Mouse (Mus musculus): ENCODE results near the gene Zfp764. TPM values are rescaled to one million over a fixed set of nuclear protein-coding genes. Genes with fewer than 3 reads are reported as not detected.
"Not testable (repeated sequence)": the region's sequence is repeated elsewhere in the genome, so short reads cannot be mapped to it uniquely, and the experiment has no call there.

Zfp764 gene
- polyA plus RNA-seq, 1 experiment from 2014 or later, result 8.3 TPM

DNA sequence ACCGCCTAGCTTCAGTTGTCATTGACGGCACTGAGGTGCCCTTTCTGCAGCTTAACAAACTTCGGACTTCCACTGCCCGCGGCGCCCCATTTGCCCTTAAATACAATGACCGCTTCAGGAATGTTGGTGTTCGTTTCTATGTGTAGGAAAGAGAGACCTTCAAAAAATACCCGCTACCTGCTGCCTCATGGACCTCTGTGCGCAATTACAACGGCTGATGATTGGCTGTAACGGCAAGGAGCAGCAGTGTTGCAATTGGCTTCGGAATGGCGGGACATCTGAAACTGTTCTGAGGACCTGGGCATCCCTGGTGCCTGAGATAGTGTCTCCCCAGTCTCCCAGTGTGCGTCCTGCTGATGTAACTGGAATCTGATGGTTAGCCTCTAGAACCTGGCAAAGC, 15.6 kb upstream of the Zfp764 start:
- Histone ChIP-seq H3K4me2 (peak overlapping the region; percentile 95), H3K4me3 (replicated peaks) (peak overlapping the region; percentile 88), H3K4me1 (replicated peaks) (peaks cover 14% of the 10 kb centered on the region), H3K9ac (replicated peaks) (0 out of 2 replicates have a peak overlapping the region, but pooled peaks have one; percentile 83), H3K27me3 (peaks cover 22% of the 10 kb centered on the region), H3K9me3 (no peaks in the 10 kb centered on the region), H3K36me3 (peaks cover 22% of the 10 kb centered on the region), H3K27ac (peak overlapping the region; percentile 77)
- 3% methylated on average over 15 of the region's 15 CpGs for WGBS
- 0 out of 2 replicates have a peak, but pooled peaks have one; percentile 66 for ATAC-seq (ENCODE audit: insufficient number of reproducible peaks, insufficient read depth, low FRiP score, low TSS enrichment, low read depth)

DNA sequence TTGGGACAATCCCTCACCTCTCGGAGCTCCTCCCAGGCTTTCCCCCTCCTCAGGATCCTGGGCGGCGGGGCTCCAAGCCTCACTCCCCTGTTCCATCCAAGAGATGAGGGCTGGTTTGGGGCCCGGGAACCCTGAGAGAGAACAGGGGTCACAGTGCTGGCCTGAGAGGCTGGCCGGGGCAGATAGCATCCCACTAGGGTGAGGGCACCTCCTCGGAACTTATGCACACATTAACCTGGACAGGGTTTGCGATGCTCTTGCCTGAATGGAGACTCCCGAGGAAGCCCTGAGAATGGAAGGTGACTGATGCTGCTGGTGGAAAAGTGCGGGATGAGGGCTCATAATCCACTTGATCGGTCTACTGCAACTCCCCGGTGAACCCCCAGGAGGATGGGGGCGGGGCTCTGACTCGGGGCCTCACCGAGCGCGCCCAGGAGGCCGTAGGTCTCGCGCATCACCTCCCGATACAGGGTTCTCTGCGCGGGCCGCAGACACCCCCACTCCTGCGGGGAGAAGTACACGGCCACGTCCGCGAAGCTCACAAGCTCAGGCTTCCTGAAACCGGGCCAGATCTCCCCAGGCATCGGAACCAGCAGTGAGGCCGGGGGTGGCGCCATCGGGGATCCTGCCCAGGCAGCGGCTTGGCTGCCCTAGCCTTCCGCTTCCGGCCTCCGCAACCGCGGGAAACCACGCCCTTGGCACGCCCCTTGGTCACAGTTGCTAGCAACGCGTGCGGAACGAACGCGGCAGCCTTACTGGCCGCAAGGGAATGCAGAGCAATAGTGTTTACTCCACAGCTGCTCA, 15.0 kb upstream of the Zfp764 start, which contains the start of gene Zfp688:
Gene Zfp688 (minus strand): TSS at position 681 of the 804 bp plus-strand sequence.
- ATAC-seq (ENCODE audit: insufficient number of reproducible peaks, insufficient read depth, low FRiP score, low TSS enrichment, low read depth), result peak; percentile 88
- Histone ChIP-seq H3K4me2 (peak within 1 kb of the TSS; percentile 95), H3K27ac (peak within 1 kb of the TSS; percentile 77), H3K36me3 (peaks cover 23% of the 10 kb centered on the region), H3K9me3 (no peaks in the 10 kb centered on the region), H3K4me1 (replicated peaks) (peaks cover 14% of the 10 kb centered on the region), H3K4me3 (replicated peaks) (peak within 1 kb of the TSS; percentile 88), H3K9ac (replicated peaks) (peak within 1 kb of the TSS; percentile 83), H3K27me3 (peaks cover 22% of the 10 kb centered on the region)
- WGBS, result 2% methylated on average over 48 of the region's 48 CpGs

DNA sequence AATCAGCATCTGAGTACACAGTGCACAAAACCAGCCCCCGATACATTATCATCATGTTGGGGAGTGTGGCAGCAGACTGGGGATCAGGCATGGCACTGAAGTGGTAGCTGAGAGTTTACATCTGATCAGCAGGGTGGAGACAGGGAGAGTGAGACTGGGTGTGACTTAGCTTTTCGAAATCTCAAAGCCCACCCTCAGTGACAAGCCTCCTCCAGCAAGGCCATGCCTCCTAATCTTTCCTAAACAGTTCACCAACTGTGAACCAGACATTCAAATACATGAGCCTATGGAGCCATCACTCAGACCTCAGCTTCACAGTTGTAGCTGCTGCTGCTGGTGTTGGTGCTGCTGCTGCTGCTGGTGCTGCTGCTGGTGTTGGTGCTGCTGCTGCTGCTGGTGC, 4.8 kb upstream of the Zfp764 start:
- Histone ChIP-seq H3K4me2 (no peak overlapping the region), H3K27me3 (no peaks in the 10 kb centered on the region), H3K27ac (no peak overlapping the region), H3K4me3 (replicated peaks) (no peak overlapping the region), H3K4me1 (replicated peaks) (peaks cover 2% of the 10 kb centered on the region; the same call in 1 of the 2 replicates), H3K9ac (replicated peaks) (no peak overlapping the region), H3K36me3 (peaks cover 3% of the 10 kb centered on the region; the same call in 1 of the 2 replicates), H3K9me3 (no peaks in the 10 kb centered on the region)
- no peak for ATAC-seq (ENCODE audit: insufficient number of reproducible peaks, insufficient read depth, low FRiP score, low TSS enrichment, low read depth)
- 86% methylated on average over 2 of the region's 2 CpGs for WGBS

DNA sequence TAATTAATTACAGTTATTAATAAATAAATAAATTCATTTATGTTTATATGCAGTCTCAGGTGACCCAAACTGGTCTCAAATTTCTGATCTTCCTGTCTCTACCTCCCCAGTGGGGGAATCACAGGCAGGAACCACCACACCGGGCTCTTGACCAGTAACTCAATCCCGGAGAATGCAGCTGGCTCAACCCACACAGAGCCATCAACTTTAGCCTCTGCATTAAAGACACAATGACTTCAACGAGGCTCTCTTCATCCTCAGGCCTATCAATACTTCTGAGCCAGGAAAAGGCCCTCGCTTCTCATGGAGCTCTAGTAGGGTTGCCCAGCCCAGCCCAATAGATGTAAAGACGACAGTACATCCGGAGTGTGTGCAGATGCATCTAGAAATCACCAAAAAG, 2.5 kb downstream of the Zfp764 start:
- H3K4me2 ChIP-seq; H3K27ac ChIP-seq; H3K9ac ChIP-seq (replicated peaks); H3K4me3 ChIP-seq (replicated peaks); H3K27me3 ChIP-seq; H3K9me3 ChIP-seq; H3K4me1 ChIP-seq (replicated peaks); ATAC-seq (ENCODE audit: insufficient number of reproducible peaks, insufficient read depth, low FRiP score, low TSS enrichment, low read depth); H3K36me3 ChIP-seq: not testable (repeated sequence)
- 93% methylated on average over 6 of the region's 6 CpGs for WGBS

- ATAC-seq (ENCODE audit: insufficient number of reproducible peaks, insufficient read depth, low FRiP score, low TSS enrichment, low read depth), result no peak
- 54% methylated on average over 2 of the region's 2 CpGs for WGBS
- Histone ChIP-seq H3K9ac (replicated peaks) (no peak overlapping the region), H3K36me3 (peaks cover 6% of the 10 kb centered on the region), H3K27ac (no peak overlapping the region), H3K9me3 (peaks cover 5% of the 10 kb centered on the region; the same call in 1 of the 2 replicates), H3K4me3 (replicated peaks) (no peak overlapping the region), H3K4me1 (replicated peaks) (peaks cover 2% of the 10 kb centered on the region), H3K27me3 (no peaks in the 10 kb centered on the region), H3K4me2 (no peak overlapping the region)
These were observed 3.6 kb downstream of the Zfp764 start for GRCm38 (mm10) chr7:127402980-127403379.

DNA sequence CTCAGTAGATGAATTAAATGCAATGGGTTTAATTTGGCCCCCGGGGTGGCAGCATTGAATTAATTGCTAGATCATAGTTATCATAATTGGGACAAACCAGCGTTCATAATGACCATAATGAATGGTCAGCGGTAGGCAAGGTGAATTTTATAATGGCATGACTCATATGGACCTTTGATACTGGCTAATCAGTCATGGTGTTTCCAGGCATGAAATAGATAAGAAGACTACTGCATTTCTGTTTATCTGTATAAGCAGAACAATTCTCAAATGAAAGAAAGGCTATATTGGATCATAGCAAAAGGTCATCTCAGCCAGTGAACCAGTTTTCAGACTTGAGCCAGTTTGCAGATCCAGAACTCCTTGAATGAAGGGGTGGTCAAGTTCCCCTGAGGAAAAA, 6.3 kb downstream of the Zfp764 start:
- Histone ChIP-seq H3K4me2 (no peak overlapping the region), H3K4me1 (replicated peaks) (no peaks in the 10 kb centered on the region; the same call in 1 of the 2 replicates), H3K36me3 (peaks cover 6% of the 10 kb centered on the region), H3K27me3 (0 out of 2 replicates have a peak, but pooled peaks cover 5% of the 10 kb centered on the region), H3K27ac (no peak overlapping the region), H3K4me3 (replicated peaks) (no peak overlapping the region), H3K9me3 (peaks cover 5% of the 10 kb centered on the region; the same call in 1 of the 2 replicates), H3K9ac (replicated peaks) (no peak overlapping the region)
- no peak for ATAC-seq (ENCODE audit: insufficient number of reproducible peaks, insufficient read depth, low FRiP score, low TSS enrichment, low read depth)
- 65% methylated on average over 3 of the region's 3 CpGs for WGBS

DNA sequence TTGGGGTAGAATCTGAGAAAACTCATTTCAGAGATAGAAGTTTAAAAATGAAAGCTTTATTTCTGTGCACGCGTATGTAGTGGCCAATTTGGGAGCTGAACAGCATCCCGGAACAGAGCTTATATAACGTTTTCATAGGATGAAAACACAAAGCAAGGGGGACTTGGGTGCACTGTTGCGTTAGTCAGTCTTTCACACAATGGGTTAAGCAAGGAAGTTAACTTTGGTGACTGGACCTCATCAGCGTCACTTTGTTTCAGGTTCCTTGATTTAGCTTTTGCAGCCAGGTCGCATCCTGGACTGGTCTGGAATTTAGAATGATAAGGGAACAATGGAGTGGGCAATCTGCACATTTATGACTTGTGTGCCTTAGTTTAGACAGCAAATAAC, 12.7 kb downstream of the Zfp764 start:
- Histone ChIP-seq H3K4me1 (replicated peaks) (peaks cover 14% of the 10 kb centered on the region), H3K27me3 (0 out of 2 replicates have a peak, but pooled peaks cover 5% of the 10 kb centered on the region), H3K27ac (peak overlapping the region; percentile 54; the same call in 1 of the 2 replicates), H3K9me3 (no peaks in the 10 kb centered on the region), H3K4me2 (peak overlapping the region; percentile 75), H3K4me3 (replicated peaks) (peak overlapping the region; percentile 66), H3K9ac (replicated peaks) (peak overlapping the region; percentile 32), H3K36me3 (peaks cover 19% of the 10 kb centered on the region)
- WGBS, result 21% methylated on average over 7 of the region's 7 CpGs
- ATAC-seq (ENCODE audit: insufficient number of reproducible peaks, insufficient read depth, low FRiP score, low TSS enrichment, low read depth), result no peak

GRCm38 (mm10) chr7:127393157-127393943, 13.3 kb downstream of the Zfp764 start, which contains the start of gene E430018J23Rik:
TSS of gene E430018J23Rik (minus strand) at chr7:127393629.
- peak within 1 kb of the TSS; percentile 89 for H3K27ac ChIP-seq
- 0 out of 2 replicates have a peak, but pooled peaks cover 5% of the 10 kb centered on the region for H3K27me3 ChIP-seq
- no peaks in the 10 kb centered on the region for H3K9me3 ChIP-seq
- peak within 1 kb of the TSS; percentile 75 for H3K4me2 ChIP-seq
- peaks cover 14% of the 10 kb centered on the region for H3K4me1 ChIP-seq (replicated peaks)
- H3K4me3 ChIP-seq (replicated peaks), result peak within 1 kb of the TSS; percentile 66
- peak; percentile 95 for ATAC-seq (ENCODE audit: insufficient number of reproducible peaks, insufficient read depth, low FRiP score, low TSS enrichment, low read depth)
- WGBS, result 2% methylated on average over 45 of the region's 45 CpGs
- peaks cover 19% of the 10 kb centered on the region for H3K36me3 ChIP-seq
- H3K9ac ChIP-seq (replicated peaks), result peak within 1 kb of the TSS; percentile 77

- peak overlapping the region; percentile 66 for H3K4me3 ChIP-seq (replicated peaks)
- ATAC-seq (ENCODE audit: insufficient number of reproducible peaks, insufficient read depth, low FRiP score, low TSS enrichment, low read depth), result no peak
- no peak overlapping the region for H3K27ac ChIP-seq
- no peaks in the 10 kb centered on the region for H3K9me3 ChIP-seq
- peak overlapping the region; percentile 75 for H3K4me2 ChIP-seq
- H3K9ac ChIP-seq (replicated peaks), result peak overlapping the region; percentile 77
- H3K27me3 ChIP-seq, result 0 out of 2 replicates have a peak, but pooled peaks cover 3% of the 10 kb centered on the region
- H3K36me3 ChIP-seq, result peaks cover 19% of the 10 kb centered on the region
- 84% methylated on average over 8 of the region's 8 CpGs for WGBS
- H3K4me1 ChIP-seq (replicated peaks), result peaks cover 14% of the 10 kb centered on the region
These were observed 14.3 kb downstream of the Zfp764 start for GRCm38 (mm10) chr7:127392251-127392824.

DNA sequence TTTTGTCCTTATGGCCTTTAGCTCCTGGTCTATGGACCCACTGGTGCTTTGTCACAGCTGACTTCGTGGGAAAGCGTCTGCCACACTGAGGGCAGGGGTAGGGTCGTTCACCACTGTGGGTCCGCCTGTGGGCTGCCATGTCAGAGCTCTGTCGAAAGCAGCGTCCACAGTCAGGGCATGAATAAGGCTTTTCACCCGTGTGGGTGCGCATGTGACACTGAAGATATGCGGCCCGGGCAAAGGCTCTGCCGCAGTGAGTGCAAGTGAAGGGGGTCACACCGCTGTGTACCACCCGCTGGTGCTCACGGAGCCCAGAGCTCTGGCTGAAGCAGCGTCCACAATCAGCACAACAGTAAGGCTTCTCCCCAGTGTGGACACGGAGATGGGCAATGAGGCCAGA, 15.1 kb downstream of the Zfp764 start:
- no peak overlapping the region for H3K9ac ChIP-seq (replicated peaks)
- no peak overlapping the region for H3K4me2 ChIP-seq
- peaks cover 14% of the 10 kb centered on the region for H3K4me1 ChIP-seq (replicated peaks)
- ATAC-seq (ENCODE audit: insufficient number of reproducible peaks, insufficient read depth, low FRiP score, low TSS enrichment, low read depth), result no peak
- H3K27me3 ChIP-seq, result no peaks in the 10 kb centered on the region
- no peak overlapping the region for H3K27ac ChIP-seq
- 95% methylated on average over 16 of the region's 16 CpGs for whole genome bisulfite sequencing
- H3K36me3 ChIP-seq, result peaks cover 19% of the 10 kb centered on the region
- no peak overlapping the region for H3K4me3 ChIP-seq (replicated peaks)
- no peaks in the 10 kb centered on the region for H3K9me3 ChIP-seq

Data from limb, embryonic 12.5 days (tissue).